Mouse (Mus musculus): Measurements from ENCODE around the gene Tmx2.

DNA sequence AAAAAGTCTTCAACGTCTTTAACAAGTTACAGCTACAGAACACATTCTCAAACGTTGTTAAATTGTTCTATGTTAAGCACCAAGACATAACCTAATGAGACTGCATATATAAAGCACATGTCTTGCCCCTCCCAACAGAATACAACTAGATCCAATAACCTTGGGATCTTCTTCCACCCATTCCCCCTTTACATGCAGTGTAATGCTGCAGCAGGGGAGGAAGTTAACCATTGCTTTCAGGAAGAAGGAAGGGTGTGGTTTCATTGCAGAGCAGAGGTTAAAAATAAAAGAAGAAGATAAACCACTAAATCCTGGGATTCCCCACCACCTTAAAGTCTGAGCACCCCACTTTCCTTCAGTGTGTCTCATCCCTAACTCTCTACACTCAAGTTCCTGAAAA, 56.3 kb downstream of the Tmx2 start:
- TF ChIP-seq CTCF (IDR thresholded peaks at IDR 0.05; ENCODE audit: control insufficient read depth, insufficient read depth, insufficient read length): no peak
- no peak for TF ChIP-seq MYOD1 (IDR thresholded peaks at IDR 0.05; ENCODE audit: control insufficient read depth, insufficient read length, low read depth)
- TF ChIP-seq USF1 (IDR thresholded peaks at IDR 0.05; ENCODE audit: low read depth): no peak
- no peak for TF ChIP-seq MYOG (IDR thresholded peaks at IDR 0.05; ENCODE audit: control insufficient read depth, extremely low read depth, insufficient read length)
- TF ChIP-seq MAX (IDR thresholded peaks at IDR 0.05): no peak
- no peak for TF ChIP-seq FOSL1 (IDR thresholded peaks at IDR 0.05; ENCODE audit: insufficient read depth, low read length, poor library complexity, severe bottlenecking)
- TF ChIP-seq CEBPB (IDR thresholded peaks at IDR 0.05; ENCODE audit: low read depth): no peak

All from C2C12 (cell line).